Mouse (Mus musculus) layer of hippocampus, adult 18-20 months (tissue): ENCODE data around the gene Boll. TPM values are rescaled to one million over a fixed set of nuclear protein-coding genes. Genes with fewer than 3 reads are reported as not detected.
"Not testable (repeated sequence)": the region's sequence is repeated elsewhere in the genome, so short reads cannot be mapped to it uniquely, and the experiment has no call there.

Experiments
- DNase-seq, 2 experiments: peaks; one replicate each; pipeline ENCODE4 v3.0.0; 2022; ENCODE audit warnings: low spot score in 2 of 2
- long read RNA-seq: library from polyadenylated mRNA; stranded (forward); transcript quantifications from one replicate; pipeline ENCODE4 v2.0.0, GENCODE M21; 2021
- total RNA-seq, 2 experiments: library from RNA; stranded (reverse); gene quantifications; 2 replicates each; pipeline ENCODE4 v1.2.3; 2021

The Boll gene
- 1 to 10 TPM in 1 of 2 experiments, under 1 TPM in 1; 0.50 to 1.0 TPM for total RNA-seq
- long read RNA-seq, result 0 reads

DNA sequence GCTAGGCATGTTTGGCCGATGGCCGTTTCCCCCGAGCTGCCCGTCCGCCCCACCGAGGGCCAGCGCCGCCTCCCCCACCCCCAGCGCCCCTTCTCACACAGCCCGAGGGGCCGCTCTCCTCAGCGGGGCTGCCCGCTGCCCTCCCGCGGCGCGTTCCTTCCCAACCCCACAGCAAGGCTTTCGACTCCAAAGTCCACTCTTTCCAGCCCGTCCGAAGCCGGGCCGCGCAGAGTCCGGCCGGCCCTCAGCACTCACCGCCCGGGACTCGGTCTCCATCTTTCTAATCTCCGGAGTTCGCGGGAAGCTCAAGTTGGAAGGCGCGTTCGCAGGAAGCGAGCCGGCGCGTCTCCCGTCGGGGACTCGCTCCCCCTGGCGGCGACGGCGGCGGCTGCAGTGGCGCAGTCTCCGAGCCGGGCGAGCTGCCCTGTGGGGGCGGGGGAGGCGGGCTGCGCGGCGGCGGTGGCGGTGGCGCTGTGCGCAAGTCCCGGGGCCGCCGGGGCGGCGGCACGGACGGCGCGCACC, at the start of gene Boll:
Gene Boll, minus strand, starts transcription at position 426 of the 522 bp plus-strand sequence.
- peak; percentile 20 to 59 for DNase-seq

GRCm38 (mm10) chr1:55412569-55412968, 49.3 kb upstream of the Boll start:
- no peak for DNase-seq

DNA sequence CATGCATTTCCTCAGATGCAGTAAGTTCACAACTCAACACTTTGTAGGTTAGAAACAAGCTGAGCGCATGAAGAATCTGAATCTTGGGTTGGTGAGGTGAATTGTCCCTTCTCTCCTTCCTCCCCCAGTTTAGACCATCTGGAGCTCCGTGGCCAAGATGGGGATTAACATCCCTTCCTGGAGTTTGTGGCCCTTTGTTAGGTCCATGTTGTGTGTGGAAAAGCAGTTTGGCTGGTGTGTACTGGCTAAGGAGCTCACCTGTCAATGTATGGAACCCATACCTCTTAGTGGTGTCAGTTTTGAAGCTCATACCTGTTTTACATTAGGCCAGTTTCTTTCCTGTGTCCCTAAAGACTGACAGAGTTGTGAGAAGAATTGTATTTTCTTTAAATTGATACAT, 47.8 kb upstream of the Boll start:
- DNase-seq, result no peak

DNA sequence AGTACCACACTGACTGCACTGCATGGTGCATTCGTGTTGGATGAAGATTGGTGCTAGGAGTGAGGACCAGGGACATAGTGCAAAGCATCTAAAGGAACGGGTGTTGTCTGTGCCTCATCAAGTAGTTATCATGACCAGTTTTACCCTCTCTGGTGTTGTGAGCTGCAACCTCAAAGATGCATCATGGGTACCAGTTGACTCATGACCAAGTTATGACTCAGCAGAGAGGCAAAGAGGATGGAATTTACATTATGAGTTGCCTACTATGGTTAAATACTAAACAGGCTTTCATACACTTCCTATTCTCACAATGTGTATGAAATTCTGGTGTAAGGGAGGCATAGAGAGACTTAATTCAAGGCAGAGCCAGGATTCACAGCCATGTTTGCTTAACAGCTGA, 47.4 kb upstream of the Boll start:
- no peak for DNase-seq

- DNase-seq, result peak in 1 of 2 experiments; percentile 44
Observed at GRCm38 (mm10) chr1:55406531-55407375, 43.5 kb upstream of the Boll start.

GRCm38 (mm10) chr1:55406023-55406413, 42.7 kb upstream of the Boll start:
- DNase-seq, result no peak

DNA sequence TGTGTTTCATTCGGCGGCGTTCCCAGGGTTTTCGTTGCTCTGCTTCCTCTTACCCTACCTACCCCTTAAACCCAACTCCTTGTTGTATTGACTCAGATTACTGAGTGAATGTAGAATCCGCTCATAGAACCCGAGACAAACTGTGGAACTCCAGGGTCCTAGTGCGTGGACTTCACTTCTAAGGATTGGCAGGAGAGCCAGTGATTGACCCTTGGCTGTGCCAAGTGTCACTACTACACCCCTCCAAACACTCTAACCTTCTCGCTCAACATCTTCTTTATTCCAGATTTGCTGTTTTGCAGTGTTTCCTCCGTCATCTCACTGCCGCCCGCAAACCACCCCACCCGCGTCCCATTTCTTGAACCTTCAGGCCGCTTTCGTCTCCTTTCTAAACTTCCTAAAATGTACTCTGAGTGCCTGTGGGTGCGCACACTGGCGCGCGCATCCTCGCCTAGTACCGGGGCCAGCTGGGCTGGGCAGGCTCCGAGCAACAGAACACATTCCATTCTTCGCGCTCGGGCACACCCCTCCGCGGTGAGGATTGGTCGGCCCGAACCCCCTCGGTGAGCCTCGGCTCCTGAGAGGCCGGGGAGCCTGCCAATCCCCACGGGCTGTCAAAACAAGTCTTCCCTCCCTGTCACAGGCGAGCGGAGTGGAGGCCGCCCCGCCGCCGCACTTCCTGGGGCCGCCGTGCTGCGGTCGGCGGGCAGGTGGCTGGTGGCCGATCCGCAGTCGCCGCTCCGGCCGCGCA, 42.2 kb upstream of the Boll start, which contains the start of gene Plcl1:
Gene Plcl1, plus strand, starts transcription at position 650 of the 751 bp plus-strand sequence.
- peak; percentile 96 to 99 for DNase-seq

DNA sequence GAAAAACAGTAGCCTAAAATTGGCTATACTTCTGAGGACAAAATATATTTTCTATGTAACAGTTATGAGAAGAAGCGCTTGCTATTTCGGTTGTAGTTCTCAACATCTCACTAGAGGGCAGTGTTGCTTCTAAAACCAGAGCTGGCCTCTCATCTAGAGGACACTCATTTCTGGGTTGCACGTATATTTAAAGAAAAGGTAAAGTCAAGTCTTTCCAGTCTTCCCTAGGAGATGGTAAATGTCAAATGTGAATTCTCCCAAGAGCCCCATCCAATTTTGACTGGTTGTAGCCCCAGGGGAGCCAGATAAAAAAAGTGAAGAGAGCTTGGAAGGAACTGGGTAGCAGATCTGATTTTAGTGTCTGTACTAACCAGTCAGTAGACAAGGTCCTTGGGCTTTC, 41.2 kb upstream of the Boll start:
- DNase-seq, result peak; percentile 39 to 92

DNA sequence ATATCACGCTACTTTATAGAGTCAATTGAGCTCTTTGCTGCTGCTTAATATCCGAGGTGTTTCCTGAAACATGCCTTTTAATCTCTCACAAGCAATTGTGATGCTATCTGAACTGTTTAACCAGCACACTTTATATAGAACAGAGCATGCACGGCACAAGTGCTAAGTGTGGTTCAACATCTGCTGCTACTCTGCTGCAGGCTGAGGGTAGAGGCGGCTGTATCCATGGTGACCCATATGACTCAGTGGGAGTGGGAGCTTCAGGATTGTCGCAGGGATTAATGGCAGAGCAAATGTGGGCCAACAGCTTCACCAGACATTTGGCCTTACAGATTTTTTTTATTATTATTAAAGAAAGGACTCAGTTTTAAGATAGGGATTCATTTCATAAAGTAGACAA, 36.6 kb upstream of the Boll start:
- DNase-seq, result peak; percentile 62 to 85

GRCm38 (mm10) chr1:55383114-55383773, 20.0 kb upstream of the Boll start:
- peak; percentile 77 to 87 for DNase-seq

DNA sequence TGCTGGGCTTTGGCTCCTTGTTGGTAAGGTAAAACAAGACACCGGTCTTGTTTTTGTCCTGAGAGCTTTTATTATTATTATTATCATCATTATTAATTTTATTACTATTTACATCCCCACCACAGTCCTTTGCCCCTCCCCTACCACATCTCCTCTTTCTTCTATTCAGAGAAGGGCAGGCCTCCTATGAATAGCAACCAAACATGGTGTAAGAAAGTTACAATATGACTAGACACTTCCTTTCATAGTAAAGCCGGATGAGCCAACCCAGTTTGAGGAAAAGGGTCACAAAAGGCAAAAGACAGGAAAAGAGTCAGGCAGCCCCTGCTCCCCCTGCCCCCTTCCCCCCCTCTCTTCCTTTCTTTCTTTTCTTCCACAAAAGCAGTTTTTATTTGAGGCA, 17.3 kb upstream of the Boll start:
- DNase-seq, result no peak

- no peak for DNase-seq
Observed at GRCm38 (mm10) chr1:55372626-55373025, 9.4 kb upstream of the Boll start.

- DNase-seq, result peak in 1 of 2 experiments; percentile 18
Observed at GRCm38 (mm10) chr1:55363586-55363985, 317 bp upstream of the Boll start.

DNA sequence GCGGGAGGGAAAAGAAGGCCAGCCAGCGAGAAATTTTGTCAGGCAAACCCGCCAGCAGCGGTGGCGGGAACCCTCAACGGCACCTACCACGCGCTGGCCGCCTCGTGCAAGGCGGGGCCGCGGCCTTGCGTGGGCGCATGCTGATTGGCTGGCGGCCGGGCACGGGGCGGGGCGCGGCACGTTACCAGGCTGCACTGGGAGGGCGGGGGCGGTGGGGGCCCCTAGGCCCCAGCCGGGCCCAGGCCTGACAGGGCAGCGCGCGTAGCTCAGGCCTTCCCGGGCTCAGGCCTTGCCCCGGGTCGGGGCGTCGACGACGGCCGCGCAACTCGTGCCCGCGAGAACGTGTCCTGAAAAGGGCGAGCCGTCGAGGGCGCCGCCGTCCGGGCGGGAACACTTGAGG, 635 bp downstream of the Boll start:
- no peak for DNase-seq

- not testable (repeated sequence) for DNase-seq
Observed at GRCm38 (mm10) chr1:55351914-55352313, 11.4 kb downstream of the Boll start.

GRCm38 (mm10) chr1:55325496-55325895, 37.8 kb downstream of the Boll start:
- not testable (repeated sequence) for DNase-seq

DNA sequence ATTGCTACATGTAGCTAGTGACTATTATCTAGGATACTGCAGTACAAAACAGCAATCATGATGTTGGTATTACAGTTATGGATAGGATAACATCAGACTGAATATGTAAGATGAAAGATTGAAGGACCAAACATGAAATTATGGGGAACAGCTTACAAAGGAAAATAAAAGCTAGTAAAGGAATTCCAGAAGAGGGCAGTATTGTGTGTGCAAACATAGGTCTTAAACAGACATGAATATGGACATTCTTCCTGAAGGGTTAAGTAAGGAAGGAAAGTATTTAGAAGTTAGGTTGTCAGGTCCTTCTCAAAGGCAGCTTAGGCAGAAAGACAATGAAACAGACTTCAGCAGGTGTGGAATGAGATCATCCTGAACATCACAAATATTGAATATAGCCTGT, 62.2 kb downstream of the Boll start:
- peak in 1 of 2 experiments; percentile 16 for DNase-seq

GRCm38 (mm10) chr1:55279081-55279480, 84.2 kb downstream of the Boll start:
- DNase-seq, result no peak

GRCm38 (mm10) chr1:55265447-55265846, 97.8 kb downstream of the Boll start:
- no peak for DNase-seq

DNA sequence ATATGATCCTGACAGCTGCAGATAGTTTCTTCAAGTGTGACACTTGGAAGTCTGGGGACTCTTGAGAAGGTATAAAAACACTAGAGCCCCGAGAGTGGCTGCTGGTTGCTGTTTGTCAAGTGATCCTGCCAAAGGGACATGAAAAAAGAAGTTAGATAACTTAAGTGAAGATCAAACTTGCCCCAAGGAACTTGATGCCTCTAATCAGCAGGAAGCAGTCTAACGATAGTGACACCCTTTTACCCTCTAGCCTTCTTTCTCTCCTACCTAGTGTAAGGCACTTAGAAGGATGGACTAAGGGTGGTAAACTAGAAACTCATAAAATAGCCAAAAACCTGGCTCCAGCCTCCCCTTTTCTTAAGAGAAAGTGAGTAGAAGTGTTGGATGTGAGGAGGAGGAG, 98.9 kb downstream of the Boll start:
- no peak for DNase-seq

DNA sequence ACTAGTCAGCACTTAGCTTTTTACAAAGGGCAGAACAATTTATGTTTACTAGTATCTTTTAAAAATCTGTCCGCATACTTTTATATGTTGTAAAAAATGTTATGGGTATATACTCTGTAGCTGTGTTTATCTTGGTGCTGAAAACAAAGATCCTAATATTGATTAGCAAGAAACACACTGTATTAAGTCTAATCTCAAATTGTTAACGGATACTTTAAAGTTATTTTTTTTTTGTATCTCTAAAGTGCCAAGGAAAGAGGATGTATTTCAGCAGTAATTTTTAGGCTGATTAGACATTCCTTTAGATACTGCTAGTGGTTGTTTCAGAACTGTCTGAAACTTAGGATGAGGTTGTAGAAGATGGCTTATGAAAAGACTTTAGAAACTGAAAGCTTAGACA, 116.9 kb downstream of the Boll start:
- no peak for DNase-seq
